Mouse (Mus musculus): ENCODE data around the gene Ttyh1. TPM values are rescaled to one million over a fixed set of nuclear protein-coding genes. Genes with fewer than 3 reads are reported as not detected.

The Ttyh1 gene
- total and polyA plus RNA-seq, 2 experiments from 2014 or later = 0.45 to 5.0 TPM

GRCm38 (mm10) chr7:4082804-4083203 lies 36.4 kb upstream of the Ttyh1 start:
- WGBS = 23% methylated on average over 2 of the region's 2 CpGs

GRCm38 (mm10) chr7:4084161-4084560 lies 35.0 kb upstream of the Ttyh1 start:
- WGBS = 57% methylated on average over 6 of the region's 6 CpGs
- no peaks in the 10 kb centered on the region for H3K36me3 ChIP-seq (replicated peaks; ENCODE audit: control insufficient read depth, insufficient read depth, low read length)
- H3K9ac ChIP-seq (replicated peaks; ENCODE audit: low read depth, low read length) = no peak overlapping the region
- no peak for ATAC-seq (ENCODE audit: insufficient read depth, low read depth)
- TF ChIP-seq CTCF (IDR thresholded peaks at IDR 0.05; ENCODE audit: low read depth) (no peak), EP300 (IDR thresholded peaks at IDR 0.05; ENCODE audit: low read depth) (no peak)
- DNase-seq (ENCODE audit: low spot score) = no peak
- no peaks in the 10 kb centered on the region for H3K27me3 ChIP-seq (ENCODE audit: control insufficient read depth, insufficient read depth, low read length)
- H3K4me2 ChIP-seq (ENCODE audit: low read depth, low read length) = no peak overlapping the region
- H3K27ac ChIP-seq (ENCODE audit: low read depth) = no peak overlapping the region
- no peaks in the 10 kb centered on the region for H3K4me1 ChIP-seq (ENCODE audit: control insufficient read depth, insufficient read depth)
- no peaks in the 10 kb centered on the region for H3K9me3 ChIP-seq (replicated peaks; ENCODE audit: control insufficient read depth, low read length)
- H3K4me3 ChIP-seq (ENCODE audit: low read depth, low read length) = no peak overlapping the region

More at GRCm38 (mm10) chr7:4082804-4083203, 36.4 kb upstream of the Ttyh1 start:
- TF ChIP-seq EP300 (IDR thresholded peaks at IDR 0.05; ENCODE audit: low read depth) = no peak
- no peak for TF ChIP-seq CTCF (IDR thresholded peaks at IDR 0.05; ENCODE audit: low read depth)
- H3K9me3 ChIP-seq (replicated peaks; ENCODE audit: control insufficient read depth, low read length) = no peaks in the 10 kb centered on the region
- H3K4me3 ChIP-seq (ENCODE audit: low read depth, low read length) = no peak overlapping the region
- no peak overlapping the region for H3K9ac ChIP-seq (replicated peaks; ENCODE audit: low read depth, low read length)
- no peak for DNase-seq (ENCODE audit: low spot score)
- no peaks in the 10 kb centered on the region for H3K4me1 ChIP-seq (ENCODE audit: control insufficient read depth, insufficient read depth)
- ATAC-seq (ENCODE audit: insufficient read depth, low read depth) = no peak
- no peak overlapping the region; the same call in 1 of the 2 replicates for H3K27ac ChIP-seq (ENCODE audit: low read depth)
- H3K27me3 ChIP-seq (ENCODE audit: control insufficient read depth, insufficient read depth, low read length) = no peaks in the 10 kb centered on the region
- H3K36me3 ChIP-seq (replicated peaks; ENCODE audit: control insufficient read depth, insufficient read depth, low read length) = no peaks in the 10 kb centered on the region
- H3K4me2 ChIP-seq (ENCODE audit: low read depth, low read length) = peak overlapping the region; percentile 4; the same call in 1 of the 2 replicates

- no peaks in the 10 kb centered on the region for H3K4me1 ChIP-seq (ENCODE audit: control insufficient read depth, insufficient read depth)
- H3K4me3 ChIP-seq (ENCODE audit: low read depth, low read length) = no peak overlapping the region
- H3K9ac ChIP-seq (replicated peaks; ENCODE audit: low read depth, low read length) = no peak overlapping the region
- no peak overlapping the region for H3K27ac ChIP-seq (ENCODE audit: low read depth)
- no peak overlapping the region for H3K4me2 ChIP-seq (ENCODE audit: low read depth, low read length)
- no peak for TF ChIP-seq EP300 (IDR thresholded peaks at IDR 0.05; ENCODE audit: low read depth)
- TF ChIP-seq CTCF (IDR thresholded peaks at IDR 0.05; ENCODE audit: low read depth) = no peak
- no peaks in the 10 kb centered on the region for H3K36me3 ChIP-seq (replicated peaks; ENCODE audit: control insufficient read depth, insufficient read depth, low read length)
- H3K9me3 ChIP-seq (replicated peaks; ENCODE audit: control insufficient read depth, low read length) = no peaks in the 10 kb centered on the region
- no peaks in the 10 kb centered on the region for H3K27me3 ChIP-seq (ENCODE audit: control insufficient read depth, insufficient read depth, low read length)
- no peak for DNase-seq (ENCODE audit: low spot score)
- ATAC-seq (ENCODE audit: insufficient read depth, low read depth) = no peak
Measured at GRCm38 (mm10) chr7:4085562-4085961, 33.6 kb upstream of the Ttyh1 start.

GRCm38 (mm10) chr7:4087238-4087895 lies 31.8 kb upstream of the Ttyh1 start:
- Histone ChIP-seq H3K9ac (replicated peaks; ENCODE audit: low read depth, low read length) (no peak overlapping the region), H3K4me1 (ENCODE audit: control insufficient read depth, insufficient read depth) (no peaks in the 10 kb centered on the region; the same call in 1 of the 2 replicates), H3K9me3 (replicated peaks; ENCODE audit: control insufficient read depth, low read length) (no peaks in the 10 kb centered on the region), H3K27me3 (ENCODE audit: control insufficient read depth, insufficient read depth, low read length) (no peaks in the 10 kb centered on the region), H3K4me3 (ENCODE audit: low read depth, low read length) (no peak overlapping the region), H3K36me3 (replicated peaks; ENCODE audit: control insufficient read depth, insufficient read depth, low read length) (no peaks in the 10 kb centered on the region), H3K4me2 (ENCODE audit: low read depth, low read length) (no peak overlapping the region), H3K27ac (ENCODE audit: low read depth) (no peak overlapping the region)
- TF ChIP-seq EP300 (IDR thresholded peaks at IDR 0.05; ENCODE audit: low read depth) = no peak
- TF ChIP-seq CTCF (IDR thresholded peaks at IDR 0.05; ENCODE audit: low read depth) = no peak
- 57% methylated on average over 4 of the region's 4 CpGs for WGBS
- ATAC-seq (ENCODE audit: insufficient read depth, low read depth) (no peak), DNase-seq (ENCODE audit: low spot score) (no peak)

- DNase-seq (ENCODE audit: low spot score) (no peak), ATAC-seq (ENCODE audit: insufficient read depth, low read depth) (no peak)
- no peaks in the 10 kb centered on the region for H3K36me3 ChIP-seq (replicated peaks; ENCODE audit: control insufficient read depth, insufficient read depth, low read length)
- no peak overlapping the region for H3K4me3 ChIP-seq (ENCODE audit: low read depth, low read length)
- H3K27ac ChIP-seq (ENCODE audit: low read depth) = no peak overlapping the region
- no peak overlapping the region for H3K9ac ChIP-seq (replicated peaks; ENCODE audit: low read depth, low read length)
- WGBS = 71% methylated on average over 6 of the region's 6 CpGs
- TF ChIP-seq CTCF (IDR thresholded peaks at IDR 0.05; ENCODE audit: low read depth) (no peak), EP300 (IDR thresholded peaks at IDR 0.05; ENCODE audit: low read depth) (no peak)
- H3K9me3 ChIP-seq (replicated peaks; ENCODE audit: control insufficient read depth, low read length) = no peaks in the 10 kb centered on the region
- no peak overlapping the region for H3K4me2 ChIP-seq (ENCODE audit: low read depth, low read length)
- H3K27me3 ChIP-seq (ENCODE audit: control insufficient read depth, insufficient read depth, low read length) = no peaks in the 10 kb centered on the region
- no peaks in the 10 kb centered on the region; the same call in 1 of the 2 replicates for H3K4me1 ChIP-seq (ENCODE audit: control insufficient read depth, insufficient read depth)
Measured at GRCm38 (mm10) chr7:4087896-4088480, 31.2 kb upstream of the Ttyh1 start.

All from heart, postnatal 0 days (tissue).